Mouse (Mus musculus) thymus, adult 2 months (tissue): Measurements from ENCODE around the gene Sfta2. TPM values are rescaled to one million over a fixed set of nuclear protein-coding genes. Genes with fewer than 3 reads are reported as not detected.

Experiments
- DNase-seq: peaks from one replicate; pipeline ENCODE4 v3.0.0; 2021
- H3K27ac ChIP-seq: fragments of 200-500 bp; 2 replicates; pipeline ENCODE4 v1.5.1; 2012; ENCODE audit warnings: low read length, control low read depth; ENCODE audit not compliant: control insufficient read depth, insufficient read depth
- H3K27me3 ChIP-seq: fragments of 200-500 bp; 2 replicates; pipeline ENCODE4 v1.6.1; 2012; ENCODE audit warnings: mild to moderate bottlenecking, low read length, moderate library complexity, mixed read lengths; ENCODE audit not compliant: control insufficient read depth, insufficient read depth
- H3K36me3 ChIP-seq: fragments of 200-500 bp; 2 replicates; pipeline ENCODE4 v1.6.1; 2012; ENCODE audit warnings: mild to moderate bottlenecking, low read length, moderate library complexity; ENCODE audit not compliant: control insufficient read depth, insufficient read depth
- H3K4me1 ChIP-seq: fragments of 200-500 bp; replicated peaks from 2 replicates; pipeline ENCODE4 v1.6.1; 2012; ENCODE audit warnings: low read length; ENCODE audit not compliant: control insufficient read depth, insufficient read depth
- H3K4me3 ChIP-seq: fragments of 200-500 bp; 2 replicates; pipeline ENCODE4 v1.5.1; 2012; ENCODE audit warnings: mild to moderate bottlenecking, low read length, control low read depth, moderate library complexity; ENCODE audit not compliant: control insufficient read depth, insufficient read depth
- CTCF ChIP-seq: fragments of 200-500 bp; IDR thresholded peaks from 2 replicates; pipeline ENCODE4 v1.5.1; 2012; ENCODE audit warnings: mild to moderate bottlenecking, control low read depth, low read length, moderate library complexity, borderline replicate concordance; ENCODE audit not compliant: control insufficient read depth, poor library complexity, insufficient read depth; ENCODE audit errors: extremely low read depth
- POLR2A ChIP-seq: fragments of 200-500 bp; IDR thresholded peaks from 2 replicates; pipeline ENCODE4 v1.6.1; 2012; ENCODE audit warnings: mild to moderate bottlenecking, low read length, control low read depth, moderate library complexity; ENCODE audit not compliant: control insufficient read depth, poor library complexity, insufficient read depth; ENCODE audit errors: extremely low read depth
- WGBS: fragments of 180-500 bp; shearing (Covaris S2); methylation state at CpG from one replicate; pipeline ENCODE4 v1.1.7; 2018; 5-methylcytosine and 5-hydroxymethylcytosine counted together
- polyA plus RNA-seq: library from polyadenylated mRNA; depleted of rRNA; stranded (reverse); fragments of >200 nt; gene quantifications from 2 replicates; pipeline ENCODE4 v1.2.3, GENCODE M21; 2012

Sfta2 gene
- polyA plus RNA-seq, 1 experiment = 1.3 TPM

DNA sequence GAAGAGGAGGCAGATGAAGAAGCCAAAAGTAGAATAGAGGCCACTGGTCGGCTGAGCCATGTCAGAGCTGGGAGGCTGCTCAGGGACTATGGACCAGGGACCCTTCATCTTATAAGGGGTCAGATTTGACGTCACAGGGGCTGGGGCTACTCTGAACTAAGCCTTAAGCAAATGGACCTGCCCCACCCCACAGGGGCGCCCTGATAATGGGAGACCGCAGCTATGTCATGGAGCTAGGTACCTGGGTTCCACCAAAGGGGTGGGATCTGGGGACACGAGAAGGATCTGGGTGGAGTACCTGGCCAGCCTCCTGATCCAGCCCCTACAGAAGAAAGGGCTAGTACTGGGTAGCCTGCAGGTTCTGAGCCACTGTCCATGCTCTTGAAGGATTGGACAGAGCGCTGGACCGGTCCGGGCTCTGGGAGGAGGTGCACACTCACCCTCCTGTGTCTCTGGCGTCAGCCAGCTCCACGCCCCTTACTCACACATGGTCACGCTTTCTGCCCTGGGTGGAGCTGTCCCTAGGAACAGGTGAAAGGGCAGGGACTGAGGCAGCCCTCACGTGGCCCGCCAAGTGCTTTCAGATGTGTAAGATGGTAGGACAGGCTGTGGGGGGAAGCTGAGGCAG, 42.4 kb downstream of the Sfta2 start, which contains the start of gene Mucl3:
TSS of gene Mucl3 (minus strand) at position 87 of the 628 bp plus-strand sequence.
- DNase-seq = no peak
- no peak for TF ChIP-seq POLR2A
- no peak for TF ChIP-seq CTCF
- Histone ChIP-seq H3K4me1 (peaks cover 2% of the 10 kb centered on the region; the same call in 1 of the 2 replicates), H3K27ac (no peak within 1 kb of the TSS), H3K36me3 (no peaks in the 10 kb centered on the region), H3K4me3 (no peak within 1 kb of the TSS), H3K27me3 (no peaks in the 10 kb centered on the region)
- 77% methylated on average over 13 of the region's 13 CpGs for WGBS

DNA sequence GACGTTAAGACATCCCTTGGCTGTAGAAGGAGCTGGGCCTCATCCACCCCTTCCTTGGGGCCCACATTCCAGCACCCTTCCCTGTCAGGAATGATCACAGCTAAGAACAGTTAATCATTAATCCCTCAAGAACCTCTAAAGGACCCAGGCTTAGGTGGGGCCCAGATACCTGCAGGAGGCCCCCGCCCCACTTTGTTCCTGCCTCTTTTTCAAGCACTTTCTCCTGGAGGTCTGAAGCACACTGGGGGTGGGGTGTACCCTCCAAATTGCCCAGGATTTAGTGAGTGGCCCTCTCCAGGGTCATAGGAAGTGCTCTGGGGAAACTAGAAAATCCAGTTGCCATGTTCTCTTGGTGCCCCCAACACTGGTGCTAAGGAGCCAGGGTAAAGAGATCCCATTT, 48.1 kb downstream of the Sfta2 start:
- no peak for TF ChIP-seq POLR2A
- TF ChIP-seq CTCF = no peak
- no peak for DNase-seq
- no peak overlapping the region for H3K4me3 ChIP-seq
- no peak overlapping the region for H3K27ac ChIP-seq
- WGBS = 82% methylated on average over 2 of the region's 2 CpGs
- peaks cover 10% of the 10 kb centered on the region; the same call in 1 of the 2 replicates for H3K4me1 ChIP-seq
- H3K36me3 ChIP-seq = no peaks in the 10 kb centered on the region
- no peaks in the 10 kb centered on the region for H3K27me3 ChIP-seq

DNA sequence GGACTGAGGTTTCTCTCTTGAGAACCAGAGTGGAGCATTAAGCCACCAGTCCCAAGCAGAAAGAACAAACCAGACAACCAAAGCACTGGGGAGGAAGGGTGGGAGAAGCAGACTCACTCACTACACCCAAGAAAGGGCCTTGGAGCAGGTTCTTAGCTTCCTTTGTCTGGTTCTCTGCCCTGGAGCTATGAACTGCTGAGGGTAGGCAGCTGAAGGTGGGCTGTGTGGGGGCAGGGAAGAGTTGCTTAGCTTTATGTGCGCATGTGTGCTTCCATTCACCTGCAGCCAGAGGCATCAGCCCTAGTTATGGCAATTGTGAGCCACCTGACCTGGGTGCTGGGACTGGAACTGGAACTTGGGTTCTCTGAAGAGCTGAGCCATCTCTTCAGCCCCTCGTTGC, 51.7 kb downstream of the Sfta2 start:
- WGBS = 87% methylated on average over 2 of the region's 2 CpGs
- peaks cover 20% of the 10 kb centered on the region for H3K36me3 ChIP-seq
- TF ChIP-seq CTCF = no peak
- no peak for TF ChIP-seq POLR2A
- H3K27me3 ChIP-seq = no peaks in the 10 kb centered on the region
- peaks cover 10% of the 10 kb centered on the region; the same call in 1 of the 2 replicates for H3K4me1 ChIP-seq
- no peak for DNase-seq
- H3K4me3 ChIP-seq = no peak overlapping the region
- H3K27ac ChIP-seq = no peak overlapping the region

DNA sequence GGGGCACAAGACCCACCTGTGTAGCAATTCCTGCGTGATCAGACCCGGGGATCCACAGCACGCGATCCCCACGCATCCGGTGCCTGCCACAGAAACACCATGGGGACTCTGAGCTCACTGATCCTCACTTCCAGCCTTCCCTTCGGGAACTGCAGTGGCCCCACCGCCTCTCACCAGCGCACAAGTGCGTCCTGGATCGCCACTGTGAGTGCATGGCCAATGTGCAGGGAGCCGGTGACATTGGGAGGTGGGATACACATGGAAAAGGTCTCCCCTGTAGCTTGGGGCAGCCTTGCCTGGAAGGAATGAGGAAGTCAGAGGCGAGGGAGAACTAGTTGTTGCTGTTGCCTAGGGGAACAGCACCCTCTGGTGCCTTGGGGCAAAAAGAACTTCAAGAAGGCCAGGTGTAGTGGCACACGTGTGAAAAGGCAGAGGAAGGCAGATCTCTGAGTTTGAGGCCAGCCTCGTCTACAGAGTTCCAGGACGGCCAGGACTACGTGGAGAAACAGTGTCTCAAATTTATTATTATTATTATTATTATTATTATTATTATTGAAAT, 64.7 kb downstream of the Sfta2 start:
- TF ChIP-seq CTCF (0 out of 2 replicates have a peak, but pooled peaks have one; percentile 32), POLR2A (no peak)
- peak; percentile 62 for DNase-seq
- Histone ChIP-seq H3K27ac (no peak overlapping the region), H3K36me3 (peaks cover 16% of the 10 kb centered on the region), H3K4me3 (no peak overlapping the region), H3K27me3 (no peaks in the 10 kb centered on the region), H3K4me1 (peaks cover 41% of the 10 kb centered on the region)
- 80% methylated on average over 17 of the region's 17 CpGs for WGBS

DNA sequence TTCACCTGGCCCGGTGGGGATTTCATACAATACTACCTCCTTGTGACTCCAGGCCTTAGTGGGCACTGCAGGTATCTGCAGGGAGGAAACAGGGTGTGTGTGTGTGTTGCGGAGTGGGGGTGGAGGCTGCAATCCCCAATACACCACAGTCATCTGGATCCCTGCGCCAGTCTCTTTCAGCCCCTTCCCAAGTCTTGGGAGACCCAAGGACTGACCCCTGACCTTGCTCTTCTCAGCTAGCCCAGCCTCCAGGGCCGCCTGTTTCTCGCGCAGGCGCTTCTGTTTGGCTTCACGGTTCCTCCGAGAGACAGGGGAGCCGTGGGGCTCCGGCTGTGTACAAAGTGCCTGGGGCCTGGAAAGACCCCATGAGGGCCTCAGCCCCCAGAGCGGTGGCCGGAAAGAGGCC, 65.5 kb downstream of the Sfta2 start:
- peak overlapping the region; percentile 84 for H3K4me3 ChIP-seq
- H3K36me3 ChIP-seq = peaks cover 8% of the 10 kb centered on the region
- peak overlapping the region; percentile 50 for H3K27ac ChIP-seq
- no peak for DNase-seq
- TF ChIP-seq CTCF (no peak), POLR2A (no peak)
- no peaks in the 10 kb centered on the region for H3K27me3 ChIP-seq
- peaks cover 44% of the 10 kb centered on the region for H3K4me1 ChIP-seq
- 5% methylated on average over 13 of the region's 13 CpGs for WGBS

DNA sequence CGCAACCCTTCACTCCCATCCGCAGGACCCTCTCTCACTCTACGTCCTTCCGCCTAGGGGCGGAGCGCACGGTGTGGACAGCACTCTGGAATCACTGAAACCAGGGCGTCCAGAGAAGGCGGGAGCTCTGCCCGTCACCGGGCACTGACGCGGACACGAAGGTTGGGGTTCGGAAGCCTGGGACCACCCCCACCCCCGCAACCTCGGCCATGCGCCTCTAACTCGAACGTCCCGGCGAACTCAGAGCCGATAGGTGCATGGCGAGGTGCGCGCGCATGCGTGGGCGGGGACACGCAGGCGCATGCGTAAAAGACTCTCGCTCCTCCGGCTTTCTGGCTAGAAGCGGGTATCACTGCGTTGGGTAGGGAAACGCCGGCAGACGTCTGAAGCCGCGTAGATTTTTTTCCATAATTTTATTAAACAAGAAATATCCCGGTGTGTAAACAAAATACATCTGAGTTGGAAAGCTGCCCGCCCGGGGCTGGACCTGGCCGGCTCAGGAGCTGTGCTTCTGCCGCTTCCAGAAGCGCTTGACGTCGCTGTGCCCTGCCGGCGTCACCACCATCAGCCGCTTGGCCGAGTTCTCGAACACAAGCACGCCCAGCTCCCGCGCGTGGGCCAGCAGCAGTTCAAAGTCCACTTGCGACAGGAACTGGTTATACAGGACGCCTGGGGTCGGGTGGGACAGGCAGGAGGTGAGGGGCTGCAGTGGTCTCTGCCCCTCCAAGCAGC, 66.2 kb downstream of the Sfta2 start, which contains the start of gene Vars2:
TSS of gene Vars2 (minus strand) at position 259 of the 732 bp plus-strand sequence.
- DNase-seq = peak; percentile 97
- peak; percentile 66 for TF ChIP-seq CTCF
- peak; percentile 89 for TF ChIP-seq POLR2A
- H3K4me3 ChIP-seq = peak within 1 kb of the TSS; percentile 84
- peaks cover 47% of the 10 kb centered on the region for H3K4me1 ChIP-seq
- 1% methylated on average over 61 of the region's 61 CpGs for WGBS
- peaks cover 6% of the 10 kb centered on the region; the same call in 1 of the 2 replicates for H3K36me3 ChIP-seq
- peak within 1 kb of the TSS; percentile 71 for H3K27ac ChIP-seq
- no peaks in the 10 kb centered on the region for H3K27me3 ChIP-seq
